Mouse (Mus musculus): ENCODE measurements around the gene Acly. TPM values are rescaled to one million over a fixed set of nuclear protein-coding genes. Genes with fewer than 3 reads are reported as not detected.

Gene Acly
- polyA plus RNA-seq, 1 experiment from 2014 or later, result 228 TPM

DNA sequence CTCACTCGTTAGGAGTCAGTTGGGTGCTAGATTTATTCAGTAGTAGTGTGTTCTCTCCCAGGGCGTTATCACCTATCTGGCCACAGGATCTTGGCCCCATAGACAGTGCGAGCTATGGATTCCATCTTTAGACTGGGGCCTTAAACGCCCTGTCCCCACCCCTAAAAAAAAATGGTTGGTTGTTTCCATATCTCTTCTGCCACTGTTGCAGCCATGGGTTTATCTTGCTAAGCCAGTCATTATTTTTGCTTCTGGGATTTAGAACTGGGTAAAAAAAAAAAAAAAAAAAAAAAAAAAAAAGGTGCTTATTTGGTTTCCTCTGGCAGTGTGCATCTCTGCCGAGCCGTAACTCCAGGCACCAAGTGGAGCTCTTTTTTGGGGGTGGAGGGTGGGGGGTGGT is 36.9 kb upstream of the Acly start:
- no peak for ATAC-seq (ENCODE audit: low FRiP score, low read depth)
- Histone ChIP-seq H3K27ac (replicated peaks) (no peak overlapping the region), H3K4me1 (replicated peaks) (no peaks in the 10 kb centered on the region), H3K9me3 (no peaks in the 10 kb centered on the region), H3K9ac (no peak overlapping the region), H3K4me3 (no peak overlapping the region), H3K4me2 (no peak overlapping the region), H3K36me3 (no peaks in the 10 kb centered on the region), H3K27me3 (no peaks in the 10 kb centered on the region)
- 92% methylated on average over 6 of the region's 6 CpGs for WGBS

GRCm38 (mm10) chr11:100564297-100564696 is 36.5 kb upstream of the Acly start:
- Histone ChIP-seq H3K4me2 (no peak overlapping the region), H3K27me3 (no peaks in the 10 kb centered on the region), H3K4me3 (no peak overlapping the region), H3K27ac (replicated peaks) (no peak overlapping the region), H3K9me3 (no peaks in the 10 kb centered on the region), H3K36me3 (no peaks in the 10 kb centered on the region), H3K4me1 (replicated peaks) (no peaks in the 10 kb centered on the region), H3K9ac (no peak overlapping the region)
- WGBS, result 84% methylated on average over 15 of the region's 15 CpGs
- ATAC-seq (ENCODE audit: low FRiP score, low read depth), result no peak

GRCm38 (mm10) chr11:100561748-100562147 is 33.9 kb upstream of the Acly start:
- no peak overlapping the region for H3K27ac ChIP-seq (replicated peaks)
- H3K27me3 ChIP-seq, result no peaks in the 10 kb centered on the region
- WGBS, result 52% methylated on average over 5 of the region's 5 CpGs
- no peaks in the 10 kb centered on the region for H3K9me3 ChIP-seq
- ATAC-seq (ENCODE audit: low FRiP score, low read depth), result no peak
- H3K9ac ChIP-seq, result no peak overlapping the region
- no peaks in the 10 kb centered on the region for H3K36me3 ChIP-seq
- H3K4me3 ChIP-seq, result no peak overlapping the region
- H3K4me1 ChIP-seq (replicated peaks), result no peaks in the 10 kb centered on the region
- no peak overlapping the region for H3K4me2 ChIP-seq

DNA sequence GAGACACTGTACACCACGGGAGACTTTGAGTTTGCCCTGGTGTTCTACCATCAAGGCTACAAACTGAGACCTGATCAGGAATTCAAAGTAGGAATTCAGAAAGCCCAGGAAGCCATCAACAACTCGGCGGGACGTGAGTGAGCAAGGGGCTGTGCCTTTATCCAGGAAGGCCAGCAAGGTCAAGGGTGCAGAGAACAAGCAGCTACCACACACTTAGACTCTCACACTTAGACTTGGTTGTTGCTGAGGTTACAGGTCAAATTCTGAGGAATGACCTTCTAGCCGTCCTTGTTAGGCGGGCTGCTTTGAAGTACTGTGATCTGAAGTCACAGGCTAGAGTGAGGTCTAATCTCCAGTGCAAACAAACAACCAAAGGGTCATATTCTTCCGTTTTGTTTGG is 31.7 kb upstream of the Acly start:
- WGBS, result 62% methylated on average over 7 of the region's 7 CpGs
- no peak for ATAC-seq (ENCODE audit: low FRiP score, low read depth)
- Histone ChIP-seq H3K4me1 (replicated peaks) (no peaks in the 10 kb centered on the region), H3K4me3 (no peak overlapping the region), H3K9me3 (no peaks in the 10 kb centered on the region), H3K9ac (no peak overlapping the region), H3K36me3 (no peaks in the 10 kb centered on the region), H3K4me2 (no peak overlapping the region), H3K27ac (replicated peaks) (no peak overlapping the region), H3K27me3 (no peaks in the 10 kb centered on the region)

DNA sequence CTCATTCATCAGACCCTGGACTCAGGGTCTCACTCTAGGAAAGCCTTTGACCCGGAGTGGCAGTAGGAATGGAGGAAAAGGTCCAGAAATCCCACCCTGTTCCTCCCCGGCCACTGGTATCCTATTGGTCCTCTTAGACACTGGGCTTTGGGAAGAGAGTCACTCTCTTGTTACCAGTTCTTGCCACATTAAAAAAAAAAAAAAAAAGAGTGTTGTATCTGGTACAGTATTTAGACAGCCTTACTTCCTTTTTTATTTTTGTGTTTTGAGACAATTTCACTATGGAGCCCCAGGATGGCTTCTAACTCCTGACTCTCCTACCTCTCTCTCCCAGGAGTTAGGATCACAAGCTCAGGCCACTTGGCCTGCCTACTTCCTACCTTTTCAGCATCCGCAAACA is 29.8 kb upstream of the Acly start:
- Histone ChIP-seq H3K27ac (replicated peaks) (no peak overlapping the region), H3K4me1 (replicated peaks) (no peaks in the 10 kb centered on the region), H3K4me2 (no peak overlapping the region), H3K36me3 (no peaks in the 10 kb centered on the region), H3K9me3 (no peaks in the 10 kb centered on the region), H3K4me3 (no peak overlapping the region), H3K27me3 (no peaks in the 10 kb centered on the region), H3K9ac (no peak overlapping the region)
- no peak for ATAC-seq (ENCODE audit: low FRiP score, low read depth)
- WGBS, result 80% methylated on average over 3 of the region's 3 CpGs

- no peaks in the 10 kb centered on the region for H3K9me3 ChIP-seq
- no peak overlapping the region for H3K9ac ChIP-seq
- H3K27me3 ChIP-seq, result no peaks in the 10 kb centered on the region
- ATAC-seq (ENCODE audit: low FRiP score, low read depth), result no peak
- H3K36me3 ChIP-seq, result no peaks in the 10 kb centered on the region
- 23% methylated on average over 11 of the region's 11 CpGs for WGBS
- peak overlapping the region; percentile 40 for H3K4me2 ChIP-seq
- no peak overlapping the region for H3K4me3 ChIP-seq
- H3K27ac ChIP-seq (replicated peaks), result no peak overlapping the region
- no peaks in the 10 kb centered on the region for H3K4me1 ChIP-seq (replicated peaks)
Observed at GRCm38 (mm10) chr11:100555583-100555982, 27.8 kb upstream of the Acly start.

- no peaks in the 10 kb centered on the region for H3K36me3 ChIP-seq
- no peak overlapping the region for H3K4me3 ChIP-seq
- no peak overlapping the region for H3K4me2 ChIP-seq
- no peak overlapping the region for H3K27ac ChIP-seq (replicated peaks)
- no peak overlapping the region for H3K9ac ChIP-seq
- H3K4me1 ChIP-seq (replicated peaks), result no peaks in the 10 kb centered on the region
- ATAC-seq (ENCODE audit: low FRiP score, low read depth), result no peak
- WGBS, result 75% methylated on average over 4 of the region's 4 CpGs
- no peaks in the 10 kb centered on the region for H3K9me3 ChIP-seq
- H3K27me3 ChIP-seq, result no peaks in the 10 kb centered on the region
Observed at GRCm38 (mm10) chr11:100552842-100553241, 25.0 kb upstream of the Acly start.

DNA sequence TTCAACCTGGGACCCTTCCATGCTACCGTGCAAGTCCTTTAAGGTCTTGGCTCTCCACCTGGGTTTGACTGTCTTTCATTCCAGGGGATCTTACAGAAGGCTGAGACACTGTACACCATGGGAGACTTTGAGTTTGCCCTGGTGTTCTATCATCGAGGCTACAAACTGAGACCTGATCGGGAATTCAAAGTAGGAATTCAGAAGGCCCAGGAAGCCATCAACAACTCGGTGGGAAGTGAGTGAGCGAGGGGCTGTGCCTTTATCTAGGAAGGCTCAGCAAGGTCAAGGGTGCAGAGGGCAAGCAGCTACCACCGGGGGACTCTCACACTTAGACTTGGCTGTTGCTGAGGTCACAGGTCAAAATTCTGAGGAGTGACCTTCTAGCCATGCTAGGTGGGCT is 22.3 kb upstream of the Acly start:
- H3K27ac ChIP-seq (replicated peaks), result no peak overlapping the region
- H3K36me3 ChIP-seq, result no peaks in the 10 kb centered on the region
- no peaks in the 10 kb centered on the region for H3K9me3 ChIP-seq
- WGBS, result 80% methylated on average over 6 of the region's 6 CpGs
- no peaks in the 10 kb centered on the region for H3K27me3 ChIP-seq
- peaks cover 8% of the 10 kb centered on the region for H3K4me1 ChIP-seq (replicated peaks)
- ATAC-seq (ENCODE audit: low FRiP score, low read depth), result no peak
- no peak overlapping the region for H3K9ac ChIP-seq
- H3K4me2 ChIP-seq, result no peak overlapping the region
- no peak overlapping the region for H3K4me3 ChIP-seq

GRCm38 (mm10) chr11:100549466-100549865 is 21.7 kb upstream of the Acly start:
- H3K27ac ChIP-seq (replicated peaks), result no peak overlapping the region
- H3K4me1 ChIP-seq (replicated peaks), result peaks cover 11% of the 10 kb centered on the region
- H3K4me2 ChIP-seq, result no peak overlapping the region
- WGBS, result 90% methylated on average over 8 of the region's 8 CpGs
- no peaks in the 10 kb centered on the region for H3K27me3 ChIP-seq
- no peaks in the 10 kb centered on the region for H3K36me3 ChIP-seq
- H3K9ac ChIP-seq, result no peak overlapping the region
- no peak overlapping the region for H3K4me3 ChIP-seq
- no peak for ATAC-seq (ENCODE audit: low FRiP score, low read depth)
- H3K9me3 ChIP-seq, result no peaks in the 10 kb centered on the region

GRCm38 (mm10) chr11:100548141-100548540 is 20.3 kb upstream of the Acly start:
- Histone ChIP-seq H3K36me3 (no peaks in the 10 kb centered on the region), H3K27ac (replicated peaks) (no peak overlapping the region), H3K4me1 (replicated peaks) (peaks cover 11% of the 10 kb centered on the region), H3K4me2 (no peak overlapping the region), H3K9me3 (no peaks in the 10 kb centered on the region), H3K27me3 (no peaks in the 10 kb centered on the region), H3K4me3 (no peak overlapping the region), H3K9ac (no peak overlapping the region)
- no peak for ATAC-seq (ENCODE audit: low FRiP score, low read depth)
- WGBS, result 80% methylated on average over 6 of the region's 6 CpGs

GRCm38 (mm10) chr11:100546955-100547354 is 19.2 kb upstream of the Acly start:
- Histone ChIP-seq H3K9me3 (no peaks in the 10 kb centered on the region), H3K4me3 (no peak overlapping the region), H3K9ac (no peak overlapping the region), H3K36me3 (no peaks in the 10 kb centered on the region), H3K4me2 (no peak overlapping the region), H3K27me3 (no peaks in the 10 kb centered on the region), H3K4me1 (replicated peaks) (peaks cover 11% of the 10 kb centered on the region), H3K27ac (replicated peaks) (no peak overlapping the region)
- 93% methylated on average over 6 of the region's 6 CpGs for WGBS
- no peak for ATAC-seq (ENCODE audit: low FRiP score, low read depth)

GRCm38 (mm10) chr11:100545746-100546085 is 17.9 kb upstream of the Acly start:
- Histone ChIP-seq H3K9ac (peak overlapping the region; percentile 43), H3K27ac (replicated peaks) (peak overlapping the region; percentile 71), H3K36me3 (no peaks in the 10 kb centered on the region), H3K27me3 (no peaks in the 10 kb centered on the region), H3K9me3 (no peaks in the 10 kb centered on the region), H3K4me3 (peak overlapping the region; percentile 45), H3K4me1 (replicated peaks) (peaks cover 11% of the 10 kb centered on the region), H3K4me2 (peak overlapping the region; percentile 72)
- ATAC-seq (ENCODE audit: low FRiP score, low read depth), result peak; percentile 63
- 25% methylated on average over 7 of the region's 7 CpGs for WGBS

DNA sequence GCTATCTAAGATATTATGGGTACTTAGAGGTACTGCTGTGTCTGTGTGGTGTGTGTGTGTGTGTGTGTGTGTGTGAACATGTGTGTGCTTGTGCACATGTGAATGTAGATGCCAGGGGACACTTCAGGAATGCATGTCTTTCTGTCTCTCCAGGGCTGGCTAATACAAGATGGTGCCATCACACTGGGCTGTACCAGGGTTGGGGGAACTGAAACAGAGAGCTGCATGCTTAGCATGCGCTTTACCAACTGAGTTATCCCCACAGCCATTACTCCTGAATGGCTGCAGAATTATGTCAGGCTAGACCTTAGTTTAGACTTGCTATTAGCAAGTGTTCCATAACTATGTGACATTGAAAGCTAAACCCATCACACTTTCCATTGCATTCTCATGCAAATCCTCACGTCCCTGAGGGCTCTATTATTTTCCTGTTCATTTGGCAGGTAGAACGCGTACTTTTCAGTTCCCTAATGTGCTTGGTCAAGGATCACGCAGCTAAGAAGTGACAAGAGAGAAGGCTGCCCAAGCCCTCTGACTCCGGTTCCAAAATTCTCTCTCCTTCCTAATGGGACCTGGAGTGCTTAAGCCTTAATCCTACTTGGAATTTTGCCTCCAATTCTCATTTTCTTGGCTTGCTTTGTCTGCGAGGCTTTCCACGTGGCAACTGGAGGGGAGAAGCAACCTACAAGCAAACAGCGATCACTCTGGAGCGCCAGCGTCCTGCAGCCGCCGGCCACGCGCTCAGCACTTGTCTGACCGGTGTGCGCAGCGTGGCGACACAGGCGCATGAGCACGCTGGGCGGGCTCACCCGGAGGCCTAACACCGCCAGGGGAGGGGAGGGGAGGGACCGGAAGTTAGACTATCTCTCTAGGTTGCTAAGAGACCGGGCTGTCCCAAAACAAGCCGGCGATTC is 17.3 kb upstream of the Acly start, which contains the start of gene Ttc25:
Gene Ttc25, plus strand, starts transcription at position 776 of the 914 bp plus-strand sequence.
- H3K4me3 ChIP-seq, result peak within 1 kb of the TSS; percentile 45
- H3K9ac ChIP-seq, result peak within 1 kb of the TSS; percentile 43
- H3K36me3 ChIP-seq, result no peaks in the 10 kb centered on the region
- H3K4me1 ChIP-seq (replicated peaks), result peaks cover 11% of the 10 kb centered on the region
- peak within 1 kb of the TSS; percentile 72 for H3K4me2 ChIP-seq
- 3% methylated on average over 28 of the region's 28 CpGs for WGBS
- peak; percentile 94 for ATAC-seq (ENCODE audit: low FRiP score, low read depth)
- peak within 1 kb of the TSS; percentile 71 for H3K27ac ChIP-seq (replicated peaks)
- H3K9me3 ChIP-seq, result no peaks in the 10 kb centered on the region
- no peaks in the 10 kb centered on the region for H3K27me3 ChIP-seq

Measured in hindbrain, embryonic 15.5 days (tissue).